Mouse (Mus musculus): ENCODE measurements at regions not wholly inside any gene's neighbourhood (a gene's known extent, or its start where the extent isn't known, plus 50 kb on each side); places are given as distances from the start of the nearest gene placed in this dataset.

DNA sequence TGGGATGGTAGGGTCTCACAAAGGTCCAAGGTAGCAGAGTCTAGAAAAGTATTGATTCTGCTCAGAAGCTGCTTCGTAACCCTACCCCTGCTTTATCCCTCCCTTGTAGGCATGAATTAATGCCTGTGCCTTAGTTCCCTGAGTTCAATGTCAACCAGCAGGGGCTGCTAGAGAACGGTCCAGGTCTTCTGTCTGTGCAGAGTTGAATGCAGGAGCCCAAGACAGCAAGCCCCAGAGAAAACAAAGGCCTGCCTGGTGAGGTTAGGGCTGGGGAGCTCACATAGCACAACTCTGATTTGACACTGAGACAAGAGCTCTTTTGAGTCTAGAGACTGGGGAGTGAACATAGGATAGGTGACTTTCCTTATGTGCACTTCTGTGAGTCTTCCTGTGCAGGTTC is 56.6 kb downstream of the Olig3 start:
- TF ChIP-seq CTCF (IDR thresholded peaks at IDR 0.05; ENCODE audit: borderline replicate concordance, insufficient read depth, low read length) (no peak), POLR2A (IDR thresholded peaks at IDR 0.05; ENCODE audit: low read depth, low read length) (no peak)

Measured in embryonic fibroblast, embryonic 13.5 days (primary cell).